Mouse (Mus musculus) left cerebral cortex, adult 2 months (tissue): ENCODE results near the gene Dbx1. TPM values are rescaled to one million over a fixed set of nuclear protein-coding genes. Genes with fewer than 3 reads are reported as not detected.

Source experiments
- DNase-seq, 2 experiments: peaks; one replicate each; pipeline ENCODE4 v3.0.0; 2021 to 2022; ENCODE audit warnings: low spot score in 2 of 2, mixed read lengths in 1 of 2; ENCODE audit errors: extremely low spot score in 1 of 2
- H3K27ac ChIP-seq: fragments of 200-600 bp; 2 replicates; pipeline ENCODE4 v1.8.1; 2022
- H3K4me3 ChIP-seq: fragments of 200-600 bp; 2 replicates; pipeline ENCODE4 v1.8.1; 2022
- CTCF ChIP-seq: fragments of 200-600 bp; IDR thresholded peaks from 2 replicates; pipeline ENCODE4 v1.8.1; 2022; ENCODE audit warnings: antibody characterized with exemption, mild to moderate bottlenecking, moderate library complexity
- intact Hi-C: fragments of 180-260 bp; cut with DNase I; formaldehyde crosslinking; loops from one replicate; pipeline ENCODE4 v1.15.1; 2025
- total RNA-seq, 2 experiments: library from RNA; stranded (reverse); gene quantifications; 2 replicates each; pipeline ENCODE4 v1.2.3; 2021

Gene Dbx1
- total RNA-seq, 2 experiments from 2014 or later: not detected

DNA sequence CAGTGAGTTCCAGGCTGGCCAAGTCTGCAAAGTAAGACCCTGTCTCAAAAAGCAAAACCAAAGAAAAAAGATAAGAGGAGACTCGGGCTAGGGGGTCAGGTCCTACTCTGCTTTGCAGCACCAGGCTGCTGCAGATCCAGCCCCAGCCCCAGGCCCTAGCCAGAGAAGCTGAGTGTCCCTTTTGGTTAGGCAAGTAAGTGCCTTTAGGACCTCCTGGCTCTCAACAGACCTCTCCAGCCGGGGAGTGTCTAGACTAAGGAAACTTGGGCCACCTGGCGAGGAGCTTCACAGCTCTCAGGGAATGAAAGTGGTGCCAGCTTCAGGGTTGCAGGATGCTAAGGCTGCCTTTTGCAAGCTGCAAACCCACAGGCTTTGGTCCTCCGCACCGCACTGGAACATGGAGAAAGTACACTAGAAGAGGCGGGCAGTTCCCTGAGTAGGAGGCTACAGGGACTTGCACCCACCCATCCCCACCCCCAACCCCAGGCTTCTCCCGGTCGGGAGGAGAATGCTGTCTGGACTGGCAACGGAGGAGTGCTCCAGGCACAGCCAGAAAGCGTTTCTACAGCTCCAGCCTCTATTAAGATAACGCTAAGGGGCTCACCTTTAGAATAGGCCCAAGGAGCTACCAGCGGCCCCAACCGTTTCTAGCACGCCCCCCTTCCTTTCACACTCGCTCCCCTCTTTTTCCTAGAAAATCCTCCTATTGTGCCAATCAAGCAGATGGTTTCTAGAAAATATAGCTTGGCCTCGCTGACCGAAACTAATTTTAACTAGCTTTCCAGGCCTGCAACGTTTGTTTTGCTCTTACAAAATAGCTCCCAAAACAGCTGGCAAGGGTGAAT is 3.4 kb upstream of the Dbx1 start:
- Histone ChIP-seq H3K4me3 (no peak overlapping the region), H3K27ac (no peak overlapping the region)
- TF ChIP-seq CTCF: no peak
- intact Hi-C loops: loop anchor here (5.0 kb wide), 1 partner anchor 37 kb away; no protein-coding TSS in a partner anchor
- no peak for DNase-seq

DNA sequence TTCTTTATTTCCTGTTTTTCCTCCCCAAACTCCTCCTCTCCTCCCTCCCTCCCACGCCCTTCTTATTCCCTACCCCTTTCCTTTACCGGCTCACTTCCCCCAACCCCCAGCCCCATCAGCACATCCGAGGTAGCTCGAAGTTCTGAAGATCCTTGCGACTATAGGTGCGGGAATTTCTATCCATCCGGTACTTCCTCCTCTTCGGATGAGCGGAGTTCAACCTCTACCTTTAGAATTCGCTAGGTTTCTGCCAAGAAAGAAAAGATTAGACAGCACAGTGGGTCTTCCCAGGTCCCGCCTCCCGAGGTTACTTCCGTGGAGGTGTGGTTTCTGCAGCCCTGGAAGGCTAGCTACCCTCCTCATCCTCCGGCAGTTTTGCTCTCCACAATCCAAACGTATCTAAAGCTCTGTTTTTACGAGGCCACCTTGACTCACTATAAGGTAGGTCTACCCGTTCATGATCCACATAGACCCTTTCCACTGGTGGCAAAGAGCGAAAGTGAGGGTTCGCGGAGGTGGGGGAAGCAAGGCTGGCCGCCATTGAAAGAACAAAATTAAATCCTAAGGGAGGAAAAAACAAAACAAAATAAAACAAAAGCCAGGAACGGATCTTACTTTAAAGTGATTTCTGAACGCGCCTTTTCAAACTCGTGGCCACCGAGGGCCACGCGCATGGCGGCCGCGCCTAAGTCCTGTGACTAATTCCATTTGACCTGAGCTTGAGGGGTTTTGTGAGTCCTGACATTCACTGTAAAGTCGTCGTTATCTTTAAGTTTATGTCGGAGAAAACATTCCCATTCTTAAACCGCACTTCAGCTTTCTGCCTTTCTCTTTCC is 2.5 kb upstream of the Dbx1 start:
- TF ChIP-seq CTCF: no peak
- H3K27ac ChIP-seq: no peak overlapping the region
- no peak overlapping the region for H3K4me3 ChIP-seq
- no peak for DNase-seq
- intact Hi-C loops: loop anchor here (5.0 kb wide), 1 partner anchor 38 kb away; no protein-coding TSS in a partner anchor

GRCm38 (mm10) chr7:49637851-49638663 is 1.4 kb upstream of the Dbx1 start:
- TF ChIP-seq CTCF: no peak
- Histone ChIP-seq H3K4me3 (no peak overlapping the region), H3K27ac (no peak overlapping the region)
- DNase-seq: no peak
- intact Hi-C loops: loop anchor here (5.0 kb wide), 1 partner anchor 39 kb away; no protein-coding TSS in a partner anchor

- no peak for DNase-seq
- TF ChIP-seq CTCF: no peak
- intact Hi-C loops: loop anchor here (5.0 kb wide), 1 partner anchor 40 kb away; no protein-coding TSS in a partner anchor
- no peak overlapping the region for H3K27ac ChIP-seq
- no peak overlapping the region for H3K4me3 ChIP-seq
Observed at GRCm38 (mm10) chr7:49637281-49637680, 632 bp upstream of the Dbx1 start.

GRCm38 (mm10) chr7:49635971-49636370 is 678 bp downstream of the Dbx1 start:
- intact Hi-C loops: loop anchor here (2.0 to 5.0 kb wide), 2 partner anchors 41 to 275 kb away; partner anchors contain the start of gene Slc6a5
- H3K4me3 ChIP-seq: no peak overlapping the region
- DNase-seq: no peak
- no peak for TF ChIP-seq CTCF
- no peak overlapping the region for H3K27ac ChIP-seq

GRCm38 (mm10) chr7:49635074-49635621 is 1.5 kb downstream of the Dbx1 start:
- no peak for DNase-seq
- intact Hi-C loops: loop anchor here (2.0 to 5.0 kb wide), 2 partner anchors 42 to 276 kb away; partner anchors contain the start of gene Slc6a5
- Histone ChIP-seq H3K27ac (no peak overlapping the region), H3K4me3 (no peak overlapping the region)
- no peak for TF ChIP-seq CTCF

GRCm38 (mm10) chr7:49634291-49635073 is 2.2 kb downstream of the Dbx1 start:
- Histone ChIP-seq H3K27ac (no peak overlapping the region), H3K4me3 (no peak overlapping the region)
- intact Hi-C loops: loop anchor here (2.0 to 5.0 kb wide), 2 partner anchors 43 to 276 kb away; partner anchors contain the start of gene Slc6a5
- no peak for DNase-seq
- no peak for TF ChIP-seq CTCF

DNA sequence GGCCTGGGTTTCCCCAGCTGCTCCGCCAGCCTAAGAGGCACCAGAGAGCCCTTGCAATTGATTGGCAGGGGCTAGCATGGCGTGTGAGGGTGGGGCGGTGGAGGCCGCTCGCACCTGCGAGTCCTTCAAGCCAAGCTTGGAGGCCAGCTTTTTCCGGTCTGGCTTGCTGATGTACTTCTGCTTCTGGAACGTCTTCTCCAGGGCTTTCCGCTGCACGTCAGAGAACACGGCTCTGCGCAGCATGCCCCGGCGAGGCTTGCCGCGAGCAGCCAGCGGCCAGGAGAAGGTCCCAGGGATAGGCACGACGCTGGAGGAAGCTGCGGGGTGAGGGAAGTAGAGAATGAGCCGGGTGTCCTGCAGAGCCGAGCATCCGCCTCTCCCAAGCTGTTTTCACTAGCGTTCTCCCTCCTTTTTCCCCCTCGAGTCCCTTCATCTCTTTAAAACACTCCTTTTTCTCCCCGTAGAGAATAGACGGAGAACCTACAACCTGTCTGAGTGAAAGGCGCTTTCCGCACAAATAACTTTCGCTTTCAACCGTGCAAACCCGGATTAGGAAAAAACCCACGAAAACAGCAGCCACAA is 3.2 kb downstream of the Dbx1 start:
- H3K4me3 ChIP-seq: peak overlapping the region; percentile 34
- DNase-seq: no peak
- intact Hi-C loops: no loop called here
- no peak for TF ChIP-seq CTCF
- H3K27ac ChIP-seq: no peak overlapping the region

GRCm38 (mm10) chr7:49632391-49632790 is 4.3 kb downstream of the Dbx1 start:
- intact Hi-C loops: no loop called here
- no peak for DNase-seq
- H3K4me3 ChIP-seq: no peak overlapping the region
- no peak overlapping the region for H3K27ac ChIP-seq
- no peak for TF ChIP-seq CTCF

DNA sequence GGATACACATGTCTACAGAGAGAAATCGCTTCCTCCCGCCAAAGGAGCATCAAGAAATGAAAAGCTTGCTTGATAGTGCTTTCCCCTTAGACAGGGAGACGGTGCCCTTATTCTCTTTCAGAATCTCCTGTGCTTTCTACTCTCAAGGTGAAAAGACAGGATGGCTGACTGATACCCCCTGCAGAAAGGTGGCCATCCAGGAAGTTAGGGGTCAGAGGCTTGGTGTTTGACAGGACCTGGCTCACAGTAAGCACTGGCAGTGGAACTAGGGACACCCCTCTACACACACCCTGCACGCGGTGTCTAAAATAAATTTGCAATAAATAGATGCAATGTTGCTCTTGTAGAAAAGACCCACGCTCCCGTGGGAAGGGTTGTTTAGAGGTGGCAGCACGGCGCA is 4.8 kb downstream of the Dbx1 start:
- TF ChIP-seq CTCF: no peak
- no peak overlapping the region for H3K4me3 ChIP-seq
- intact Hi-C loops: no loop called here

More for the DNA sequence above, 4.8 kb downstream of the Dbx1 start:
- H3K27ac ChIP-seq: no peak overlapping the region
- DNase-seq: no peak
